ENCODE assay signal across 13 mouse cellular contexts in genomic region chr15:78857009-78857408, GRCm38 (mm10). TPM values are rescaled to one million over a fixed set of nuclear protein-coding genes. Genes with fewer than 3 reads are reported as not detected.
A peak's percentile ranks its signal among the peaks of the same experiment; 100 is the strongest.
DNase-seq lines count a peak whose midpoint lies in the region; ATAC-seq and TF ChIP-seq lines count a peak whose summit lies in the region.
"Had no signal": no experiment of that assay in that cellular context is flagged by ENCODE, and none has a peak within 500 bp of the region (broad histone marks: within the 10 kb centered on the region; RNA-seq: fewer than 3 reads in every experiment).

No protein-coding gene starts in this region.

- no peak for TF ChIP-seq CTCF in lung, postnatal 0 days (IDR thresholded peaks at IDR 0.05)
- no peak for TF ChIP-seq CTCF in cerebellum, adult 2 months (IDR thresholded peaks at IDR 0.05; ENCODE audit: borderline replicate concordance, insufficient read depth, low read depth, low read length)

- no peaks in the 10 kb centered on the region for H3K27me3 ChIP-seq in lung, postnatal 0 days (replicated peaks; ENCODE audit: insufficient read depth, low read length)
- H3K27me3 ChIP-seq in cerebellum, adult 2 months (ENCODE audit: control insufficient read depth, insufficient read depth, low read length): no peaks in the 10 kb centered on the region
- H3K27me3 ChIP-seq in kidney, embryonic 14.5 days (ENCODE audit: control insufficient read depth, insufficient read depth, low read length): no peaks in the 10 kb centered on the region
- H3K27me3 ChIP-seq: stomach, embryonic 15.5 days had no signal

- ATAC-seq in lung, postnatal 0 days: no peak
- no peak for ATAC-seq in kidney, embryonic 14.5 days (ENCODE audit: low FRiP score, low TSS enrichment)

- H3K9ac ChIP-seq in lung, postnatal 0 days (replicated peaks; ENCODE audit: low read depth): no peak overlapping the region
- no peak overlapping the region for H3K9ac ChIP-seq in kidney, embryonic 14.5 days (ENCODE audit: low read depth, low read length)
- H3K9ac ChIP-seq: hindbrain, embryonic 13.5 days; liver, embryonic 13.5 days; stomach, embryonic 15.5 days had no signal

- 44% methylated on average over 7 of the region's 7 CpGs for WGBS in lung, postnatal 0 days
- WGBS in cerebellum, adult 2 months: 10% methylated on average over 7 of the region's 7 CpGs
- 84% methylated on average over 7 of the region's 7 CpGs for WGBS in kidney, embryonic 14.5 days

- DNase-seq in cerebellum, adult 11-12 months: peak; percentile 69
- no peak for DNase-seq in cerebellum, adult 8-10 months
- DNase-seq in lung, adult 18-20 months: peak; percentile 77 to 82
- DNase-seq in lung, postnatal 0 days (ENCODE audit: low spot score): no peak
- peak; percentile 60 to 73 for DNase-seq in cerebellum, adult 2 months
- DNase-seq in layer of hippocampus, postnatal 14 days (ENCODE audit: low spot score in 2 of 2): peak; percentile 48 to 75
- DNase-seq in urinary bladder, postnatal 10 days (ENCODE audit: low spot score): no peak
- DNase-seq: liver, embryonic 13.5 days; midbrain, embryonic 14.5 days had no signal

- TF ChIP-seq EP300 in lung, postnatal 0 days (IDR thresholded peaks at IDR 0.05): no peak

- no peaks in the 10 kb centered on the region for H3K36me3 ChIP-seq in lung, postnatal 0 days (ENCODE audit: insufficient read depth, low read length)
- no peaks in the 10 kb centered on the region for H3K36me3 ChIP-seq in kidney, embryonic 14.5 days (ENCODE audit: control insufficient read depth, insufficient read depth, low read length)
- H3K36me3 ChIP-seq: hindbrain, embryonic 13.5 days; liver, embryonic 13.5 days; stomach, embryonic 15.5 days had no signal

- H3K4me2 ChIP-seq in lung, postnatal 0 days (replicated peaks; ENCODE audit: low read depth, low read length): no peak overlapping the region
- no peak overlapping the region for H3K4me2 ChIP-seq in kidney, embryonic 14.5 days (replicated peaks; ENCODE audit: low read depth, low read length)
- H3K4me2 ChIP-seq: hindbrain, embryonic 13.5 days; liver, embryonic 13.5 days; stomach, embryonic 15.5 days had no signal

- TF ChIP-seq POLR2A in cerebellum, adult 2 months (IDR thresholded peaks at IDR 0.05; ENCODE audit: borderline replicate concordance, insufficient read depth, low read length): no peak

- H3K9me3 ChIP-seq in lung, postnatal 0 days (ENCODE audit: low read length): no peaks in the 10 kb centered on the region
- no peaks in the 10 kb centered on the region for H3K9me3 ChIP-seq in kidney, embryonic 14.5 days (ENCODE audit: control insufficient read depth, low read length)
- H3K9me3 ChIP-seq: hindbrain, embryonic 13.5 days; liver, embryonic 13.5 days; stomach, embryonic 15.5 days had no signal

- no peak overlapping the region for H3K4me3 ChIP-seq in lung, postnatal 0 days (ENCODE audit: low read depth, low read length)
- no peak overlapping the region for H3K4me3 ChIP-seq in cerebellum, adult 2 months (replicated peaks; ENCODE audit: insufficient read depth, low read depth, low read length)
- H3K4me3 ChIP-seq in kidney, embryonic 14.5 days (ENCODE audit: low read length): no peak overlapping the region
- H3K4me3 ChIP-seq: hindbrain, embryonic 13.5 days; liver, embryonic 13.5 days; stomach, embryonic 15.5 days had no signal

- H3K4me1 ChIP-seq in lung, postnatal 0 days (ENCODE audit: insufficient read depth, low read depth, low read length): no peaks in the 10 kb centered on the region
- H3K4me1 ChIP-seq in cerebellum, adult 2 months (ENCODE audit: control insufficient read depth, insufficient read depth, low read length): peaks cover 19% of the 10 kb centered on the region
- peaks cover 3% of the 10 kb centered on the region; the same call in 1 of the 2 replicates for H3K4me1 ChIP-seq in kidney, embryonic 14.5 days (ENCODE audit: control insufficient read depth, insufficient read depth, low read length)
- H3K4me1 ChIP-seq: stomach, embryonic 15.5 days had no signal

- no peak overlapping the region for H3K27ac ChIP-seq in lung, postnatal 0 days (ENCODE audit: low read length)
- no peak overlapping the region for H3K27ac ChIP-seq in cerebellum, adult 2 months (ENCODE audit: insufficient read depth, low read length)
- H3K27ac ChIP-seq in kidney, embryonic 14.5 days (ENCODE audit: low read depth, low read length): no peak overlapping the region
- H3K27ac ChIP-seq: hindbrain, embryonic 13.5 days; liver, embryonic 13.5 days; stomach, embryonic 15.5 days had no signal

RNA-seq across cellular contexts. Expression of gene Lgals2, which starts 1.7 kb away (rescaled TPM):
- polyA plus RNA-seq in lung, postnatal 0 days (2015; fragmentation: Nextera tagmentation; extraction: Ambion mirVana): 1.6 and 2.4 TPM in 2 replicates
- polyA plus RNA-seq in cerebellum, adult 2 months (2012; rRNA removed): 0.87 and 1.2 TPM in 2 replicates
- not detected for total RNA-seq in layer of hippocampus, postnatal 14 days (2021)
- polyA plus RNA-seq in kidney, embryonic 14.5 days (2014; fragmentation: Nextera tagmentation; extraction: Ambion mirVana): 0.53 and 1.6 TPM in 2 replicates
- total RNA-seq: layer of hippocampus, postnatal 25 days had no signal
- polyA plus RNA-seq: hindbrain, embryonic 13.5 days; midbrain, embryonic 14.5 days had no signal

RNA-seq across cellular contexts. Expression of gene Cdc42ep1, which starts 14.6 kb away (rescaled TPM):
- 107 and 109 TPM in 2 replicates for polyA plus RNA-seq in lung, postnatal 0 days (2015; fragmentation: Nextera tagmentation; extraction: Ambion mirVana)
- 73.2 and 77.3 TPM in 2 replicates for polyA plus RNA-seq in cerebellum, adult 2 months (2012; rRNA removed)
- total RNA-seq in layer of hippocampus, postnatal 14 days (2021): 10 to 100 TPM in 1 of 2 experiments, 1 to 10 TPM in 1; 9.9 to 10.5 TPM
- 28.4 and 37.9 TPM in 2 replicates for polyA plus RNA-seq in kidney, embryonic 14.5 days (2014; fragmentation: Nextera tagmentation; extraction: Ambion mirVana)

RNA-seq across cellular contexts. Expression of gene Gga1, which starts 20.0 kb away (rescaled TPM):
- 49.7 and 51.5 TPM in 2 replicates for polyA plus RNA-seq in lung, postnatal 0 days (2015; fragmentation: Nextera tagmentation; extraction: Ambion mirVana)
- 80.8 and 82.5 TPM in 2 replicates for polyA plus RNA-seq in cerebellum, adult 2 months (2012; rRNA removed)
- total RNA-seq in layer of hippocampus, postnatal 14 days (2021): 10 to 100 TPM; 51.3 to 52.4 TPM
- 33.9 and 44.8 TPM in 2 replicates for polyA plus RNA-seq in kidney, embryonic 14.5 days (2014; fragmentation: Nextera tagmentation; extraction: Ambion mirVana)

RNA-seq across cellular contexts. Expression of gene Gm49510, which starts 42.5 kb away (rescaled TPM):
- polyA plus RNA-seq in lung, postnatal 0 days (2015; fragmentation: Nextera tagmentation; extraction: Ambion mirVana): 0.10 and 0.42 TPM in 2 replicates
- polyA plus RNA-seq in cerebellum, adult 2 months (2012; rRNA removed): 0.10 TPM in 2 replicates
- under 1 TPM in 1 of 2 experiments, not detected in 1; 0.25 TPM for total RNA-seq in layer of hippocampus, postnatal 14 days (2021)
- polyA plus RNA-seq in kidney, embryonic 14.5 days (2014; fragmentation: Nextera tagmentation; extraction: Ambion mirVana): 0.19 and 0.59 TPM in 2 replicates
- total RNA-seq: layer of hippocampus, postnatal 25 days had no signal
- polyA plus RNA-seq: hindbrain, embryonic 13.5 days; midbrain, embryonic 14.5 days had no signal

RNA-seq across cellular contexts. Expression of gene Sh3bp1, which starts 42.6 kb away (rescaled TPM):
- polyA plus RNA-seq in lung, postnatal 0 days (2015; fragmentation: Nextera tagmentation; extraction: Ambion mirVana): 12.7 and 12.8 TPM in 2 replicates
- polyA plus RNA-seq in cerebellum, adult 2 months (2012; rRNA removed): 25.8 and 28.2 TPM in 2 replicates
- 10 to 100 TPM; 16.1 to 16.8 TPM for total RNA-seq in layer of hippocampus, postnatal 14 days (2021)
- polyA plus RNA-seq in kidney, embryonic 14.5 days (2014; fragmentation: Nextera tagmentation; extraction: Ambion mirVana): 32.7 and 38.5 TPM in 2 replicates

Comparison
In these comparisons a context has a peak if more than half of its experiments do, and no peak if none do; other contexts are left out.
1. DNase-seq: peak in cerebellum, adult 11-12 months (single experiment), lung, adult 18-20 months (2 of 2), cerebellum, adult 2 months (2 of 2) and layer of hippocampus, postnatal 14 days (2 of 2); none in cerebellum, adult 8-10 months (single experiment), lung, postnatal 0 days (single experiment) and urinary bladder, postnatal 10 days (single experiment).